Mouse (Mus musculus): ENCODE results near the gene Fam178b.

GRCm38 (mm10) chr1:36525774-36526173, 157.2 kb downstream of the Fam178b start:
- no peak for TF ChIP-seq CTCF (IDR thresholded peaks at IDR 0.05; ENCODE audit: low read depth, low read length)
- no peak for TF ChIP-seq TAL1 (conservative IDR thresholded peaks at IDR 0.05; ENCODE audit: low read depth, low read length)
- TF ChIP-seq GATA1 (IDR thresholded peaks at IDR 0.05; ENCODE audit: borderline replicate concordance, low read length), result no peak
- TF ChIP-seq POLR2AphosphoS5 (IDR thresholded peaks at IDR 0.05; ENCODE audit: insufficient replicate concordance, low read depth, low read length), result no peak

All from G1E (cell line).